In genomic region chr4:131413380-131413779, GRCm38 (mm10) we compare ENCODE assay signal across 17 mouse cellular contexts.
"Had no signal": no experiment of that assay in that cellular context is flagged by ENCODE, and none has a peak within 500 bp of the region (broad histone marks: within the 10 kb centered on the region; RNA-seq: fewer than 3 reads in every experiment).

No protein-coding gene starts in this region.

- DNase-seq: lung, adult 18-20 months; lung, embryonic 14.5 days; lung, postnatal 10 days; lung, postnatal 4 days; midbrain, embryonic 14.5 days; retina, postnatal 1 day; right cerebral cortex, adult 18-20 months; thymus, adult 18-20 months; thymus, postnatal 14 days; thymus, postnatal 36 days had no signal

- H3K4me2 ChIP-seq: lung, embryonic 14.5 days; midbrain, embryonic 12.5 days; neural tube, embryonic 13.5 days; neural tube, embryonic 15.5 days; stomach, embryonic 15.5 days had no signal

- H3K9ac ChIP-seq: lung, embryonic 14.5 days; midbrain, embryonic 12.5 days; neural tube, embryonic 13.5 days; neural tube, embryonic 15.5 days; stomach, embryonic 15.5 days had no signal

- H3K27ac ChIP-seq: midbrain, embryonic 10.5 days; midbrain, embryonic 12.5 days; neural tube, embryonic 13.5 days; neural tube, embryonic 15.5 days; stomach, embryonic 15.5 days had no signal

- H3K27me3 ChIP-seq: neural tube, embryonic 15.5 days; stomach, embryonic 15.5 days had no signal

- H3K9me3 ChIP-seq: midbrain, embryonic 10.5 days; midbrain, embryonic 12.5 days; neural tube, embryonic 13.5 days; neural tube, embryonic 15.5 days; stomach, embryonic 15.5 days had no signal

- H3K4me3 ChIP-seq: midbrain, embryonic 10.5 days; midbrain, embryonic 12.5 days; myocyte; neural tube, embryonic 13.5 days; neural tube, embryonic 15.5 days; stomach, embryonic 15.5 days had no signal

- ATAC-seq: midbrain, embryonic 16.5 days had no signal

- H3K4me1 ChIP-seq: stomach, embryonic 15.5 days had no signal

- H3K36me3 ChIP-seq: midbrain, embryonic 10.5 days; midbrain, embryonic 12.5 days; neural tube, embryonic 13.5 days; neural tube, embryonic 15.5 days; stomach, embryonic 15.5 days had no signal
